Mouse (Mus musculus) spleen, adult 12 weeks (tissue): ENCODE measurements around the gene Psmc3.
A peak's percentile ranks its signal among the peaks of the same experiment; 100 is the strongest.
"Not testable (repeated sequence)": the region's sequence is repeated elsewhere in the genome, so short reads cannot be mapped to it uniquely, and the experiment has no call there.

Experiments
- DNase-seq: peaks from one replicate; pipeline ENCODE4 v3.0.0; 2022; ENCODE audit warnings: low spot score

Psmc3 gene

DNA sequence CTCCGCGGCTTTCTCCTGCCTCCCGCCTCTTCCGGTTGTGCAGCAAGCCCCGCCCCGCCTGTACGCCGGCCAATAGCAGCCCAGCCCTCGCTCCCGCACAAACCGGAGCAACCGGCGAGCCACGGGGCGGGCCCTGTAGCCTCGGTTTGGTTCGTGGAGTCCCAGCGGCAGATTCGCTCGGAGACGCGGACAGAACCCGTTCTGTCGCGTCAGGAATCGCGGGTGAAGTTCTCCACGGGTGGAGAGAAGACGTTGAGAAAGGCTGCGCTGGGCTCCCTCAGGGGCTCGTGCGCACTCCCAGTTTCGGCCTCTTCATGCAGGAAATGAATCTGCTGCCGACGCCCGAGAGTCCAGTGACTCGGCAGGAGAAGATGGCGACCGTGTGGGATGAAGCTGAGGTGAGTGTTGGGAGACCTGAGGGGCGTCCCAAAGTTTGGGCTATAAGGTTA is at the start of gene Psmc3:
Gene Psmc3, plus strand, starts transcription at position 76 of the 449 bp plus-strand sequence.
- peak; percentile 92 for DNase-seq

DNA sequence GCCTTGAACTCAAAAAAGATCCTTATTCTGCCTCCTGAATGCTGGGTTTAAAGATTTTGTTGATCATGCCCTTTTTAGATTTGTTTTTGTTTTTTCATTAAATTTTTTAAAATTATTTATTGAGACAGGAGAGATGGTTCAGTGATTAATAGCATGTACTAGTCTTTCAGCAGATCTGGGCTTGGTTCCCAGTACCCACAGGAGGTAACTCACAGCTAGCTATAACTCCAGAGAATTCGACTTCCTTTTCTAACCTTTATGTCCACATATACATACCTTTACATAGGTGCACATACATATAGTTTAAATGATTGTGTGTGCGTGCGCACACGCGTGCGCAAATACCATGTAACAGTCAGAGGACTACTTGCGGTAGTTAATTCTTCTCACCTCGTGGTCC is 45.3 kb upstream of the Psmc3 start:
- no peak for DNase-seq

DNA sequence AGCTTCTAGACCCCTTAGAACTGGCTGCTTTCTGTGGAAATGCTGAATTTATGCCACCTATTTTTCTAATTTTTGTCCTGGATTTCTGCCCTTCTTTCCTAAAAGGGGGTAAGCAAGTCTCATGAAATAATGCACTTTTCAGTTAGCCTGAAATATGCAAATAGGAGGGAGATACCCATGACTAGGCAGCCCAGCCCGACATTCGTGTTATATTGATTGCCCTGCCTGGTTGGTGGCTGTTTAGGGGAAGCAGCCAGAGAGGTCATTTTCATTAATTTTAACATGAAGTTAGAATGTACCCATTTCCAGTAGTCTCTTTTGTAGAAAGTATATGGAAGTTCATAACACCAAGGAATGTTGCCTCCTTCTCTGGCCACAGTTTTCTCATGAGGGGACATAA is 39.9 kb upstream of the Psmc3 start:
- DNase-seq, result no peak

DNA sequence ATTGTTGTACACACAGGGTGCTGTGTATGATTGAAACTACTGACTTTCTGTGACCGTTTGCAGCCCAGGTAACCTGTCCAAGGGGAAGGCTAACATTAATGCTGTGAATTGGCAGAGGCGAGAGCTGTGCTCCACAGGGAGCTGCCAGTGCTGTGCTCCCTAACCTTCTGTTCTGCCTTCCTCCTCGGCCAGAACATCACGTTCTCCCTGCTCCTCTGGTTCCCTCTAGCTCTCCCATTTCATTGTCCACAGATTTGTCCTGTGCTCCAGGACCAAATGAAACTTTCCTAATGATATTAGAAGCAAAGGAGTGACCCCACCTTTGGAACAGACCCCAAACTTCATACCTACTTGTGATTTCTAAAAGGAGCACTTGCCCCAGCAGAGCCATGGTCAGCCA is 38.4 kb upstream of the Psmc3 start:
- no peak for DNase-seq

DNA sequence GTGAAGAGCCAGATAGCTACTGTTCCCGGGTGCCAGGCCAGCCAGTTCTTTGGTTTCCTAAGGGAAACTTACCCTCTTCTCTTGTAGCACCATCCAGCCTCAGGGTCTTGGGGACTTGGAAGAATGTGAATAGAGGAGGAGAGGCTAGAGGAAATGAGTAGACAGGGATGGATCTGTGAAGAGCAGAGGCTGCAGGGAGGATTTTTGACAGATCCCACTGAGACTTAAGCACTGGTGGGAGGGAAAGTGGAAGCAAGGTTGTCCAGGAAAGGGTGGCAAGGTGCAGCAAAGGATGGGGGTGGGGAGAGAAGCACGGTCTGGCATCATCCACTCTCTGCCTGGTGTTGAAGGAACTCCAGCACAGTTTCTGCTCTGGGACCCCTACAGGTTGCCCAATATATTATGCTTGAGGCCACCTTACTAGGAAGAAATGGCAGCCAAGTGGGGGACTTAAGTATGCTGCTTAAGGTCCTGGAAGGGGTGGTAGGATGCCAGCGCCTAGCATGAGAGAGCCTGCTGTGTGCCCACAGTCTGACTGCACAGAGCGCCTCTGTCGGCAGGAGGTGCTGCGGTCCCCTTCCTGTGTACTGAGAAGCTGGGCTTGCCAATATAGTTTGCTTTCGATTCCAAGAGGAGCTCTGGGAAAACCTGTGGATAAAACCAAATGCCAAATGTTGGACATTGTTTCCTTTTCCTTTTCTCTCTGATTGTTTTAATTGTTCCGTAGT is 35.6 kb upstream of the Psmc3 start:
- no peak for DNase-seq

- DNase-seq, result no peak
Observed at GRCm38 (mm10) chr2:91019911-91020310, 33.9 kb upstream of the Psmc3 start.

- DNase-seq, result not testable (repeated sequence)
Observed at GRCm38 (mm10) chr2:91022266-91022665, 31.5 kb upstream of the Psmc3 start.

- DNase-seq, result no peak
Observed at GRCm38 (mm10) chr2:91023131-91023530, 30.7 kb upstream of the Psmc3 start.

GRCm38 (mm10) chr2:91023956-91024355 is 29.9 kb upstream of the Psmc3 start:
- no peak for DNase-seq

- DNase-seq, result no peak
Observed at GRCm38 (mm10) chr2:91025081-91025516, 28.7 kb upstream of the Psmc3 start.

- no peak for DNase-seq
Observed at GRCm38 (mm10) chr2:91026491-91026890, 27.3 kb upstream of the Psmc3 start.

GRCm38 (mm10) chr2:91027391-91028214 is 26.2 kb upstream of the Psmc3 start:
- DNase-seq, result peak; percentile 23

GRCm38 (mm10) chr2:91031216-91031615 is 22.6 kb upstream of the Psmc3 start:
- DNase-seq, result no peak

GRCm38 (mm10) chr2:91033000-91033399 is 20.8 kb upstream of the Psmc3 start:
- DNase-seq, result no peak

- no peak for DNase-seq
Observed at GRCm38 (mm10) chr2:91035385-91035784, 18.4 kb upstream of the Psmc3 start, which contains the start of gene Rapsn. Gene Rapsn (plus strand): TSS chr2:91035620.

GRCm38 (mm10) chr2:91041786-91042185 is 12.0 kb upstream of the Psmc3 start:
- DNase-seq, result no peak

GRCm38 (mm10) chr2:91042651-91043398 is 11.0 kb upstream of the Psmc3 start:
- DNase-seq, result no peak

DNA sequence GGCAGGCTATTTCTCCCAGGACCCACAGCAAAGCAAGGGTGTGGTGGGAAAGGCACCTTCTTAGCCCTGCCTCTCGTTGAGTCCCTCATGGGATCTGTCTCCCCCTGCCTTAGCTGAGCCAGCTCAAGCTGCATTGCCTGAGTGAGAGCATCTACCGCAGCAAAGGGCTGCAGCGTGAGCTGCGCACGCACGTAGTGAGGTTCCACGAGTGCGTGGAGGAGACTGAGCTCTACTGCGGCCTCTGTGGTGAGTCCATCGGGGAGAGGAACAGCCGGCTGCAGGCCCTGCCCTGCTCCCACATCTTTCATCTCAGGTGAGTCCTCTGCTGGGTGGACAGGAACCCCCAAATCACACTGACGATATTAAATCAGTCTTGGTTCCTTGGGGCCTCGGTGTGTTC is 9.1 kb upstream of the Psmc3 start:
- no peak for DNase-seq

DNA sequence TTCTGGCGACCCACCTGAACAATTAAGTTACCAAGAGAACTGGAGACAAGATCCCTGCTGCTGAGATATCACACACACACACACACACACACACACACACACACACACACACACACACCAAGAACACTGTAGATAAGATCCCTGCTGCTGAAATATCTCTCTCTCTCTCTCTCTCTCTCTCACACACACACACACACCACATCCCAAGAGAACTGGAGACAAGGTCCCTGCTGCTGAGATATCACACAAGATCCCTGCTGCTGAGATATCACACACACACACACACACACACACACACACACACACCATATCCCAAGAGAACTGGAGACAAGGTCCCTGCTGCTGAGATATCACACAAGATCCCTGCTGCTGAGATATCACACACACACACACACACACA is 8.0 kb upstream of the Psmc3 start:
- not testable (repeated sequence) for DNase-seq

DNA sequence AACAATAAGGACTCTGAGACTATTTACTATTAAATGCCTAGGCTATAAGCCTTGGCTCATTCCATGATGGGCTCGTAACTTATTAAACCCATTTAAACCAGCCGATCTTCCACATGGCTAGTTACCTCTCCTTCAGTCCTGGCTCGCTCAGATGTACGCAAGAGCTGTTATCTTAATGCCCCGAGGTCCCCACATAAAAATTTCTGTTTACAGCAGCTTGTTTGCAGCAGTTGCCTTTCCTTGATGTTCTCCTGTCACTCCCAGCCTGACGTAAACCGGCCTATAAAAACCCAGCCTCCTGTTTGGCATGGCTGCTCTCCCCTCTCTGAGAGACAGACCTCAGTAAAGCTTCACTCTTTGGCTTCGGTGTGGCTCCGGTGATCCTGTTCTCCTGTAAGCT is 6.5 kb upstream of the Psmc3 start:
- no peak for DNase-seq

- no peak for DNase-seq
Observed at GRCm38 (mm10) chr2:91051917-91052316, 1.9 kb upstream of the Psmc3 start.

DNA sequence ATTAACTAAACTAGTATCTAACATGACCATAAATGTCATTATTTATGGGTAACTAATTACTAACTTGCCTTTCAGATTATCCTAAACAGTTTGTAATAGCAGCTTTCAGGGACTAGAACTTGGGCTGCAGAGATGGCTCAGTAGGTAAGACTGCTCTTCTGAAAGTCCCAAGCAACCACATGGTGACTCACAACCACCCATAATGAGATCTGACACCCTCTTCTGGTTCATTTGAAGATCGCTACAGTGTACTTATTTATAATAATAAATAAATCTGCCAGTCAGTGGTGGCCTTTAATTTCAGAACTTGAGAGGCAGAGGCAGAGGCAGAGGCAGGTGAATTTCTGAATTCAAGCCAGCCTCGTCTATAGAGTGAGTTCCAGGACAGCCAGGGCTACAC is 1.1 kb upstream of the Psmc3 start:
- no peak for DNase-seq
